Comparison of ENCODE assay signal across 26 mouse cellular contexts in the genomic region with DNA sequence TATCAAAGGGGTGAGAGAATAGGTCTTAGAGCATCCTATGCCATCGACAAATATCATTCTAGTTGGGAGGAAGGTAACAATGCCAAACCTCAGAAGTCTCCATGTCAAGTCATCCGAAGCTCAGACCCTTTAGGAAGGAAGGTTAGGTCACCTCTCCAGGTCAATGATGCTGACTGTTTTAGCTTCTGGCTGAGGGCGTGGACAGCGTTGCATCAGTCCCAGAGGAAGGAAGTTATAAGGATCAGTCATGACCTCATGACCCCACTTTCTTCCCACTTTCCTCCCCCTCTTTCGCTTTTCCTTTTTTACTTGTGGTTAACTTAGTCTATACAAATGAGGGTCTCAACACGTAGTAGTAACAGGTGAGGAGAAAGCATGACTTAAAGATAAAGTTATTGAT. TPM values are rescaled to one million over a fixed set of nuclear protein-coding genes. Genes with fewer than 3 reads are reported as not detected.
DNase-seq lines count a peak whose midpoint lies in the region; ATAC-seq lines count a peak whose summit lies in the region.
"Had no signal": no experiment of that assay in that cellular context is flagged by ENCODE, and none has a peak within 500 bp of the region (broad histone marks: within the 10 kb centered on the region; RNA-seq: fewer than 3 reads in every experiment).

No protein-coding gene starts in this region.

- no peak overlapping the region for H3K27ac ChIP-seq in midbrain, embryonic 11.5 days (ENCODE audit: low read depth, low read length)
- H3K27ac ChIP-seq in midbrain, embryonic 15.5 days, result no peak overlapping the region
- H3K27ac ChIP-seq in macrophage, result peak overlapping the region; percentile 58
- H3K27ac ChIP-seq: forebrain, embryonic 13.5 days; gastrocnemius, adult 2 months; heart, adult 2 months; hindbrain, embryonic 10.5 days; hindbrain, embryonic 15.5 days had no signal

- H3K4me2 ChIP-seq in midbrain, embryonic 11.5 days, result no peak overlapping the region
- H3K4me2 ChIP-seq in midbrain, embryonic 15.5 days, result no peak overlapping the region
- H3K4me2 ChIP-seq: forebrain, embryonic 13.5 days; heart, embryonic 12.5 days; hindbrain, embryonic 15.5 days had no signal

- H3K4me3 ChIP-seq in midbrain, embryonic 11.5 days (ENCODE audit: low read depth, low read length), result no peak overlapping the region
- H3K4me3 ChIP-seq in midbrain, embryonic 15.5 days, result no peak overlapping the region
- H3K4me3 ChIP-seq in macrophage (ENCODE audit: inconsistent target), result no peak overlapping the region
- H3K4me3 ChIP-seq: forebrain, embryonic 13.5 days; gastrocnemius, adult 2 months; heart, adult 2 months; heart, embryonic 12.5 days; hindbrain, embryonic 10.5 days; hindbrain, embryonic 15.5 days had no signal

- no peaks in the 10 kb centered on the region for H3K4me1 ChIP-seq in midbrain, embryonic 11.5 days (ENCODE audit: control insufficient read depth, insufficient read depth, low read length)
- H3K4me1 ChIP-seq in midbrain, embryonic 15.5 days, result no peaks in the 10 kb centered on the region
- H3K4me1 ChIP-seq: forebrain, embryonic 13.5 days; heart, embryonic 12.5 days; hindbrain, embryonic 10.5 days; hindbrain, embryonic 15.5 days had no signal

- no peak overlapping the region for H3K9ac ChIP-seq in midbrain, embryonic 11.5 days (ENCODE audit: low read length)
- H3K9ac ChIP-seq in midbrain, embryonic 15.5 days, result no peak overlapping the region
- H3K9ac ChIP-seq: forebrain, embryonic 13.5 days; forebrain, postnatal 0 days; heart, embryonic 12.5 days; hindbrain, embryonic 15.5 days had no signal

- H3K79me2 ChIP-seq in macrophage (ENCODE audit: inconsistent target), result no peaks in the 10 kb centered on the region

- H3K36me3 ChIP-seq in midbrain, embryonic 11.5 days (ENCODE audit: control insufficient read depth, insufficient read depth, low read length), result no peaks in the 10 kb centered on the region
- no peaks in the 10 kb centered on the region for H3K36me3 ChIP-seq in midbrain, embryonic 15.5 days (replicated peaks)
- H3K36me3 ChIP-seq in macrophage (ENCODE audit: inconsistent target), result no peaks in the 10 kb centered on the region
- H3K36me3 ChIP-seq: G1E; heart, embryonic 12.5 days; hindbrain, embryonic 10.5 days; hindbrain, embryonic 15.5 days had no signal

- H3K9me3 ChIP-seq in midbrain, embryonic 11.5 days (ENCODE audit: control insufficient read depth, low read length), result no peaks in the 10 kb centered on the region
- no peaks in the 10 kb centered on the region for H3K9me3 ChIP-seq in midbrain, embryonic 15.5 days
- H3K9me3 ChIP-seq: forebrain, embryonic 13.5 days; G1E; hindbrain, embryonic 10.5 days; hindbrain, embryonic 15.5 days had no signal

- peak; percentile 54 for DNase-seq in midbrain, embryonic 11.5 days (ENCODE audit: low spot score, missing footprints)
- DNase-seq in c-Kit-positive CD71-positive TER-119-positive erythroid progenitor cells, embryonic 14.5 days (ENCODE audit: low spot score), result no peak
- no peak for DNase-seq in embryo, embryonic 9.5 days (ENCODE audit: extremely low spot score)
- DNase-seq: adrenal gland, adult 8-10 months; adrenal gland, postnatal 36 days; B cell, adult 2 months; cerebellum, adult 11 months; cerebellum, adult 8-10 months; cerebellum, postnatal 14 days; forebrain, postnatal 0 days; gastrocnemius, adult 2 months; gastrocnemius, postnatal 36 days; heart, adult 2 months had no signal

- WGBS in midbrain, embryonic 11.5 days, result 81% methylated on average over 6 of the region's 6 CpGs
- 80% methylated on average over 6 of the region's 6 CpGs for WGBS in midbrain, embryonic 15.5 days
- WGBS in macrophage (ENCODE audit: missing documents), result 20% methylated on average over 6 of the region's 6 CpGs

- no peak for ATAC-seq in midbrain, embryonic 11.5 days (ENCODE audit: low FRiP score)
- ATAC-seq in midbrain, embryonic 15.5 days (replicated peaks), result no peak
- ATAC-seq in monocyte, adult 5-6 weeks (replicated peaks; ENCODE audit: insufficient number of reproducible peaks, low FRiP score, low TSS enrichment, poor library complexity, severe bottlenecking), result peak; percentile 62
- ATAC-seq: CD4-positive, CD25-positive, alpha-beta regulatory T cell, adult 4 months; forebrain, embryonic 13.5 days; forebrain, postnatal 0 days had no signal

- no peaks in the 10 kb centered on the region for H3K27me3 ChIP-seq in midbrain, embryonic 11.5 days (ENCODE audit: control insufficient read depth, insufficient read depth, low read length)
- H3K27me3 ChIP-seq in midbrain, embryonic 15.5 days (replicated peaks), result no peaks in the 10 kb centered on the region
- H3K27me3 ChIP-seq: forebrain, embryonic 13.5 days; heart, embryonic 12.5 days; hindbrain, embryonic 15.5 days had no signal

RNA-seq across cellular contexts. Expression of a gene that starts 36.1 kb away (rescaled TPM):
- polyA plus RNA-seq in midbrain, embryonic 11.5 days (2014; fragmentation: Nextera tagmentation; extraction: Ambion mirVana), result 51.5 and 52.8 TPM in 2 replicates
- 33.0 and 34.9 TPM in 2 replicates for polyA plus RNA-seq in midbrain, embryonic 15.5 days (2015; fragmentation: Nextera tagmentation; extraction: Ambion mirVana)
- total RNA-seq in macrophage (2018; cell fraction: chromatin; rRNA removed), result 100 to 1,000 TPM in 12 of 26 experiments, 10 to 100 TPM in 14; 64.4 to 136 (median 99.1) TPM
- total RNA-seq in macrophage (2018; cell fraction: cytosol; rRNA removed), result 10 to 100 TPM; 48.3 to 97.0 (median 60.5) TPM
- total RNA-seq in macrophage (2018; cell fraction: nucleus; rRNA removed), result 100 to 1,000 TPM in 4 of 26 experiments, 10 to 100 TPM in 22; 66.6 to 132 (median 82.4) TPM
- polyA plus RNA-seq in macrophage (2018), result 59.1 to 89.1 TPM (median 64.7 TPM) in 3 replicates
- 173 to 214 TPM (median 173 TPM) in 3 replicates for total RNA-seq in monocyte, adult 5-6 weeks (2017)

RNA-seq across cellular contexts. Expression of a gene that starts 59.2 kb away (rescaled TPM):
- polyA plus RNA-seq in midbrain, embryonic 11.5 days (2014; fragmentation: Nextera tagmentation; extraction: Ambion mirVana), result not detected in 2 replicates
- polyA plus RNA-seq in midbrain, embryonic 15.5 days (2015; fragmentation: Nextera tagmentation; extraction: Ambion mirVana), result not detected in 2 replicates
- total RNA-seq in macrophage (2018; cell fraction: chromatin; rRNA removed), result not detected
- not detected for total RNA-seq in macrophage (2018; cell fraction: cytosol; rRNA removed)
- under 1 TPM in 1 of 26 experiments, not detected in 25; 0.54 TPM for total RNA-seq in macrophage (2018; cell fraction: nucleus; rRNA removed)
- polyA plus RNA-seq in macrophage (2018), result not detected in 3 replicates
- total RNA-seq in monocyte, adult 5-6 weeks (2017), result 0.86 TPM in 1 of 3 replicates, not detected in the others
- total RNA-seq: adrenal gland, adult 8-10 months; adrenal gland, postnatal 36 days; forebrain, postnatal 0 days; G1E; gastrocnemius, adult 2 months; gastrocnemius, postnatal 36 days; heart, adult 2 months; heart, postnatal 25 days had no signal
- polyA plus RNA-seq: CD4-positive, CD25-positive, alpha-beta regulatory T cell, adult 4 months; cortical plate, adult 2 months; embryonic facial prominence, embryonic 14.5 days; forebrain, embryonic 13.5 days; forebrain, postnatal 0 days; G1E; heart, adult 2 months; heart, embryonic 12.5 days; heart, embryonic 16.5 days; hindbrain, embryonic 10.5 days; hindbrain, embryonic 15.5 days had no signal
